Mouse (Mus musculus) cerebellum, adult 2 months (tissue): ENCODE results near the gene Hoxa7.

Experiments used
- CTCF ChIP-seq: fragments of 200-500 bp; IDR thresholded peaks from 2 replicates; pipeline ENCODE4 v1.5.1; 2011; ENCODE audit warnings: low read depth, mild to moderate bottlenecking, control low read depth, low read length, moderate library complexity, borderline replicate concordance; ENCODE audit not compliant: insufficient read depth
- POLR2A ChIP-seq: fragments of 200-500 bp; IDR thresholded peaks from 2 replicates; pipeline ENCODE4 v1.6.1; 2011; ENCODE audit warnings: low read length, control low read depth, borderline replicate concordance; ENCODE audit not compliant: insufficient read depth

- no peak for TF ChIP-seq POLR2A
- TF ChIP-seq CTCF: no peak
These were observed 51.3 kb downstream of the Hoxa7 start for GRCm38 (mm10) chr6:52170166-52170897.
